Mouse (Mus musculus) gastrocnemius, postnatal 14 days (tissue): ENCODE results near the gene Slc13a2. TPM values are rescaled to one million over a fixed set of nuclear protein-coding genes. Genes with fewer than 3 reads are reported as not detected.

ENCODE experiments used
- DNase-seq: peaks from one replicate; pipeline ENCODE4 v3.0.0; 2021; ENCODE audit warnings: mixed read lengths
- intact Hi-C: fragments of 180-260 bp; cut with DNase I; formaldehyde crosslinking; loops from one replicate; pipeline ENCODE4 v1.15.1; 2025; ENCODE audit warnings: low total_unique reads
- total RNA-seq, 2 experiments: library from RNA; stranded (reverse); gene quantifications; 2 replicates each; pipeline ENCODE4 v1.2.3; 2021

Gene Slc13a2
- total RNA-seq, 2 experiments from 2014 or later, result not detected

DNA sequence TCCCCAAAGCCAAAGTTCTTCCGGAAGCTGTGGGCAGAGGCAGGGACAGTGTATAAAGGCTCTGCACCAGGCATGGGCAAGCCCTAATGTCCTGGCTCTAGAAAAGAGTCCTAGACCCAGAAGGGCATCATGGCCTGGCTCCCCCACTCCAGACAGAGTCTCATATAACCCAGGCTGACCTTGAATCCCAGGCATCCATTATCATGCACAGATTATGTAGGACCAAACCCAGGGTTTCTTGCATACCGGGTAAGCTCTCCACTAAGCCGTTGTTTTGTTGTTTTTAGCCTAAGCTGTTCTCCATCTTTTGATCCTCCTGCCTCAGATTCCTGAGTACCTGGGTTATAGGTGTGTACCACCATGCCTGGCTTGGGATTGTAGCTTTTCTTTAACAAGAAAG is 21.1 kb downstream of the Slc13a2 start:
- DNase-seq, result no peak
- intact Hi-C loops, result no loop called here

DNA sequence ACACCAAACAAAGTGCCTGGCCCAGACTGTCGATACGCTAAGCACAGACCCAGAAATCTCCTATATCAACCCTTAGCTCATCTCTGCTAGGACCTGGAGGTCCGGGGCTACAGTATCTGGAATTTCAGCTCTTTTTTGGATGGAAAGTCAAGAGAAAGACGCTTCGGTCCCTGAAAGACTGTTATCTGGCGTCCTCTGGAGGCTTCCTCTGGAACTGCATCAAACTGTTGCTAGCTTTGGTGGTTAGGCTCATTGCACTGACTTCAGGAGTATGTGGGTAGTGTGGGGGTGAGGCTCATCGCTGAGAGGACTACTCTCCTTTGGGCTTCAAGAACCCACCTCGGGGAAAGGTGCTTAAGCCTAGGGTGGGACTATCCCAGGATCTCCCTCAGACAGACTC is 22.3 kb downstream of the Slc13a2 start:
- intact Hi-C loops, result no loop called here
- peak; percentile 61 for DNase-seq

DNA sequence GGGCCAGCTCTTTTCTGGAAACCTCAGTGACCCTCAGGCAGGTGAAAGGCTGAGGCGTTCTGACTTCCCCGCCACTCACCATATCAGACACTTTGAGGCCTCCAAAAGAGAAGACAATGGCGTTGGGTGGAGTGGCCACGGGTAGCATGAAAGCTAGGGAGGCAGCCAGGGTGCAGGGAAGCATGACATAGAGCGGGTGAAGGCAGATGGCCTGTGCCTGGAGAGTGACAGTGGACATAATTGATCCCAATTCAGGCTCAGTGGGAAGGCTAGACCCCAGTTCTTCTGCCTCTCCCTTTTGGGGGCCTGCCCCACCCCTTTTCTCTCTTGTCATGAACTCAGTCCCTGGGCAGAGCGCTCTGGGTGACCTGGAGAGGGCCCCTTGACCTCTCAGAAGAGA is 23.8 kb downstream of the Slc13a2 start:
- DNase-seq, result no peak

DNA sequence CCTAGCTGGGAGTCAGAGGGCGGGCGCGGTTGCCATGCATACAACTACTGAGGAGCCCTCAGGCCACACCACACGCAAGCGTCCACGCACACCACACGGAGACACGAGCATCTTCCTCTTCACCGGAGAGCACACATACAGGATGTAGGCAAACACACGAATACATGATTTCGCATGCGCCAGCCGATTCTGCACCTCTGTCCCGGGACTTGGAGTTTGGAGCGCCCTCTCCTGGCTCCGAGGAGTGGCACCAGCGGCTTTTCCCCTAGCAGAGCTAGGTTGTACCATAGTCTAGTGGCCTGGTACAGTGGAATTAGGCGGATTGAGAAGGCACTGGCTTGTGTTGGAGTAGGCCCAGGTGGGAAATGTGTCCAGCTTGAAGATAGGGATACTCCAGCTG is 24.6 kb downstream of the Slc13a2 start:
- peak; percentile 76 for DNase-seq
- intact Hi-C loops, result no loop called here

More for the DNA sequence above, 23.8 kb downstream of the Slc13a2 start:
- intact Hi-C loops, result no loop called here

DNA sequence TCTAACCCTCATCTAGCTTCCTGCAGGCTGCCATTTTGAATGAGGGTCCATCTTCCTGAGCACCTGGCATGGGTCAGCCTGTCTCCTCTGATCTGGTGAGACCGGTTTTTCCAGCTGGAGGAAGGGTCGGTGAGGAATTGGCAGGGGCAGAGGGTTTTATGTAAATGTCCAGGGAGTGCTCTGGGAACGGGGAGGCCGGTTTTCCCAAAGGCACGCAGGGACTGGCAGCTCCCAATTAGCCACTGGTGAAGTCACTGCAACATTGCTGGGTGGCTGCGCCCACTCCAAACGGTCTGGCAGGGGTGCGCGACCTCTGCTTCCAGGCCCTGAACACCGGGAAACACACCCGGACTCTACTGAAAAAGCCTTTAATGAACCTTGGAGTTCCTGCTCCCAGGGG is 25.1 kb downstream of the Slc13a2 start:
- DNase-seq, result no peak
- intact Hi-C loops, result no loop called here

DNA sequence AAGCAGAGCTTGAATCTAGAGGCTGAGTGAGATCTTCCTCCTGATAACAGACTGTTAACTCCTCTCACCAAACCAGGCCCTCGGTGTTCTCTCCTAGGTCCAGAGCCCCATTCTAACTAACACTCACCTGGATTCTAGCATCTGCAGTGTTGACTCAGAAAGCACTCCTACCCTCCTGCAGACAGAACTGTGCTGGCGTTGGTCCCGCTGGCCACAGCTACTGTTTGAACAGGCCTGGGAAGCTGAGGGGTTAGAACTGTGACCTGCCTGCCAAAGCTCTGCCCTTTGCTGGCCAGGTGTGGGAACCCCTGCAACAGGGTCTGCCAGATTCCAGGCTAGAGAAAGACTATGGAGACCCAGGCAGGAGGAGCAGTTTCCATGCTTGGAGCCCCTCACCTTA is 29.3 kb downstream of the Slc13a2 start:
- intact Hi-C loops, result no loop called here
- no peak for DNase-seq

DNA sequence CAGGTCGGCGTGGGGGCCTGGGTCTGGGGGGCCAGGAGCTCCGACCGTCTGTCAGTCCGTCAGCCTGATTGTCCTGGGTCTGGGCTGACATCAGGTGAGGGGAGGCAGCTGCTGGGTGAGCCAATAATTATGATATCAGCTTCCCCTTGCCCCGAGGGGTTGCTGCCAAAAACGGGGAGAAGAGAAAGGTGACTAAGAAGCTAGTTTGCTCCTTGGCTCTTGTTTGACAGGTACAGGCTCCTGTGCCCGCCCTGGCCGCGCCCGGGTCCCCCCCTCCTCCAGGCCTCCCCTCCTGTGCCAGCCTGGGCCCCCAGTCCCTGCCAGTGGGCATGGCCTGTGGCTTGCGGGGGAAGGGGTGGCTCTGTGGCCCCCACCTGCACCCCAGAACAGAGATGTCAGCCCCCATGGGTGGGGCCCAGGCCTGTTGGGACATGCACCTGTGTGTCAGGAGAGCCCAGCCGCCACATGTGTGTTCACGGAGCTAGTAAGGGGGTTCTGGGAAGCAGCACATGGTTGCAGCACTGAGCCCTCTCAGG is 35.4 kb downstream of the Slc13a2 start, which contains the start of gene Foxn1:
TSS of gene Foxn1 (minus strand) at position 51 of the 536 bp plus-strand sequence.
- no peak for DNase-seq
- intact Hi-C loops, result no loop called here

DNA sequence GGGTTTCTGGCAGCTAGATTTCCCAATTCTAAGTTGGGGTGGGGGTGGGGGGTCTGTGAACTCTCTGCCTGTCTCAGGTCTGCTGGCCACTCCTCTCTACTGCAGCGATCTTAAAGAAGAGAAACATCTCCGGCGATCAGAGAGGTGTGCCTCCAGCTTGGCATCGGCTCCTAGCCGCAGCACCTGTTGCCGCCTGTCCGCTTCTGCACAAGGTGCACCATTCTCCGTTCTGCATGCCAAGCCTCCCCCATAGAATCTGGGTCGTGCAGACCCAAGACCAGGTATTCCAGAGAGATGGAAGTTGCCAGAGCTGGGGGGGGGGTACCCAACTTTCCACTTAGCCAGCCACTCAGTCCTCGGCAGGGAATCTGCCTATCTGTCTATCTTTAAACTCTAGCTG is 36.2 kb downstream of the Slc13a2 start:
- intact Hi-C loops, result no loop called here
- no peak for DNase-seq

DNA sequence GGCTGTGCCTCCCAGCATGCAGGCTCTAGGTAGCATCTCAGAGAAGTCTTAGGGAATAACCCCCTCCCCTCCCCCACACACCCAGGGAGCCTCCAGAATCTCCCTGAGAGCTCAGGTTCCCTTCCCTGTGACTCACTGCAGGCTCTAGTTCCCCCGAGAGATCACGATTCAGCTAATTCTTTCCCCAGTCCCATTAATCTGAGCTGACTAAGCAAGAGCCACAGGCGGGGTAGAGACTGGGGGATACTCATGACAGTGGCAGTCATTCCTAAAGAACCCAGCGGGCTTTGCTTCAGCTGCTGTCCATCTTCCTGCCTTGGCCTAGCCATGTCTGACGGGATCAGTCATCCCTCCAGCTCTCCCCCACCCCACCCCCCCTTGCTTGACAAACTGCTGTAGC is 39.3 kb downstream of the Slc13a2 start:
- intact Hi-C loops, result no loop called here
- no peak for DNase-seq

DNA sequence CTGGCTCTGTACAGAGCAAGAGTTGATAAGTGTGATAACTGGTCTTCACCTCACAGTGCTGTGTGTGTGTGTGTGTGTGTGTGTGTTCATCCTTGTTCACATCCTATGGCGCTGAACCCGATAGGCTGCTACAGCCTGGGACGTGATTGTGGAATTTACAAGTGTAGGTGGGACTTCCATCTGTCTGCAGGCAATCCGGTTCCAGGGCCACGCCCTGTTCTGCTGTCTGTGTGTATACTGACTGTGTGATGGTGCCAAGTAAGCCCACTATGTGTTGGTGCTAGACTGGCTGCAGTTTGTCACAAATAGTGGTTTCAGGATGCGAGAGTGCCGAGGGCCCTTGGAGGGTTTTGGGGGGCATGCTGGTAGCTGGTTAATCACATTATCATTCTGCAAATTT is 39.7 kb downstream of the Slc13a2 start:
- intact Hi-C loops, result no loop called here
- DNase-seq, result no peak

DNA sequence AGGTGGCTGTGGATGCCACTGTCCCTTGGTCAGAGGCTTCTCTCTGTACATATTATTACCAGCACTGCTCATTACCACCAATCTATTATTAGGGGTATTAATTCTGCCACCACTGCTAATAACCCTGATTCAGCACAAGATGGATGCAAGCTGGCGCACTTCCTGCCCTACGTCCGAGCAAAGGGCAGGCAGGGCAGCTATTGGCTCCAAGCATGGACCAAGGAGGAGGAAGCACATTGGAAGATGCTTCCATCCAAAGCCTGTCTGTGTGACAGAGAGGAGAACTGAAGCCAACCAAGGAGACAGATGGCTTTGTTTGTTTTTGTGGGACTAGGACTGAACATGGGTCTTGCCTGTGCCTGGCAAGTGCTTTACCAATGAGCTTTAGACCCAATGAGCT is 41.0 kb downstream of the Slc13a2 start:
- DNase-seq, result no peak
- intact Hi-C loops, result no loop called here

DNA sequence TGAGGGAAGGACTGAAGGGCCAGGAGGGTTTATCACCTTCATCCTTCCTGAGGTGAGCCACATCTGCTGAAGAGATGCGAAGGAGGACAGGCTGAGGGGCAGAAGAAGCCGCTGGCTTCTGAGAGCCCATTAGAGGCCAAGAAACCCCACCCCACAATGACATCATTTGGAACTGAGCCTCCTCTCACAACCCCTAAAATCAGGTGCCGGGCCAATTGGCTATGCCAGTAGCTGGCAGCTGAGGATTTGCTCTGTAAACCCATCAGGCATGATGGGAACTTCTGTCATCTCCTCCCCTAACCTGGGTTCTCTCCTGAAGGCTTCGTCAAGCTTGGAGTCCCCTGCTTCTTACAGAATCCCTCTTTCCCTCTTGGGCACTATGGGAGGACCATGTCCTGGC is 41.7 kb downstream of the Slc13a2 start:
- no peak for DNase-seq
- intact Hi-C loops, result no loop called here

DNA sequence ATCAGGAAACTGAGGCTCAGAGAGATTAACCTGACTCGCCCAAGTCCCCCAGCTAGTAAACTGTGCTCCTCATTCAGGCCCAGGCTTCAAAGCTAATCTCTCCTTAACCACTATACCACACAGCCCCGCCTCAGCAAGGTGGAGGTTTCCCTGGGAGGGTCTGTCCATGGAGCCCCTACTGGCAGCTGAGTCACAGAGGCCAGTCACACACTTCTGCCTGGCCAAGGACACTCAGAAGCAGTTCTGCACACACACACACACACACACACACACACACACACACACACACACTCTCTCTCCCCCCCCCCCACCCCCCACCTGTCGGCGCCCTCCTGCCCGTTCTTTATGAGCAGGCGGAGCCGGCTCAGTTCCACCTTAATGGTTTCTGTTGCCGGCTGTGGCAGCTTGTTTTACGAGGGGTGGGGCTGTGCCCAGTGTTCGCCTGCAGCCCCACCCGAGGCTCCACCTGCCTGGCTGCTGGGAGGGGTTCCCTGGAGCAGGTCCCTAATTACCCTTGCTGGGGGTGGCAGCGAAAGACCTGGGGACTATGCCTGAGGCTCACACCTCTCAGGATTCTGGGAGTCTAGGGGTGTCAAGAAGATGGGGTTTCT is 44.4 kb downstream of the Slc13a2 start:
- intact Hi-C loops, result no loop called here

DNA sequence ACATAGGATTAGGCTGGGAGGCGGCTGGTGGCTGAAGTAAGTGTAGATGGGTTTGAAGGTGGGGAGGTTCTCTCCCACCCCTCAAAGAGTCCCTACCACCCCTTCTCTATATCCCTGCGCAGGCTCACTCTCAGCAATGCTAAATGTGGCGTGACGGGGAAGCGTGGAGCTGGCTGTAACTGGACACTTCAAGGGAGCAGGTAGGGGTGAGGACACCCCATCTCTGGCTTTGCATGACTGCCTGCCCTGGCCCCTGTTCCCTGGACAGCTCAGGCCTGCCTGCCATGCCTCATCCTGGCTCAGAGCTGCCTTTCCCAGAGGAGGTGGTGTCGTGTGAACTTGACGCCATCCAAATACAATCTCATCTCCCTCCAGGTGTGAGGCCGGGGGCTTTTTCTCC is 47.9 kb downstream of the Slc13a2 start:
- intact Hi-C loops, result no loop called here
- DNase-seq, result no peak

More for the DNA sequence above, 44.4 kb downstream of the Slc13a2 start:
- no peak for DNase-seq

DNA sequence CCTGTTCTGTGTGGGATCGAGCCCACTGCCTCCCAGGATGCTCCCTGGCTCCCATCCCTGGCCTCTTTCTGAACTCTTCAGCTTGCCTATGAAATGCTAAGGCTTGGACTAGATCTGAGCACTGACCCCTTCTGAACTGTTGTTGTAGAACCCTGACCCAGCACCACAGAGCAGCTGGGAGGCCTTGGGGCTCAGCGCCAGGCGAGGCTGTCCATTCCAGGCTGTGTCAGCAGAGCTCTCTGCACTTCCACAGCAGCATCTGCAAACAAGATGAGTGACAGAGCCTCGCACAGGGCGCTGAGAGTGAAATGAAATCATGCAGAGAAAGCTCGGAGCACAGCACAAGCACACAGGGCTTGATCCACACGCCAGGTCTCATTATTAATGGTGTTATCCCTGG is 49.4 kb downstream of the Slc13a2 start:
- peak; percentile 67 for DNase-seq
- intact Hi-C loops, result no loop called here

DNA sequence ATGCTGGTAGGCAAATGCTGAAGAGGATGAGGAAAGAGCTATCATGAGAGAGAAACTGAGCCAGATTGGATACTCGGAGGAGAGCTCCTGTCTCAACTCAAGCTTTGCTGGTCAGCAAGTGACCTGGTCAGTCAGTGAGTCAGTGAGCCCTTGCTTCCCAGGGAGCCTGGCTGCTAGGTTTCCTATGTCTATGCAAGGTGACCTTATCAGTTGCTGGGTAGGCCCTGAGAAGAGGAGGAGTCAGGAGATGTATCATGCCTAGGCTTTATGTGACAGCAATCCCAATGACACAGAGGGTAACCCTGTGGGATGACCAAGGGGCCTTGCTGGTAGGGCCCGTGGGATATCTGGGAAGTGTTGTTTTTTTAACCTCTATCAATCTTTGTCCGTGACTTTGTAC is 49.9 kb downstream of the Slc13a2 start:
- intact Hi-C loops, result no loop called here
- DNase-seq, result no peak

DNA sequence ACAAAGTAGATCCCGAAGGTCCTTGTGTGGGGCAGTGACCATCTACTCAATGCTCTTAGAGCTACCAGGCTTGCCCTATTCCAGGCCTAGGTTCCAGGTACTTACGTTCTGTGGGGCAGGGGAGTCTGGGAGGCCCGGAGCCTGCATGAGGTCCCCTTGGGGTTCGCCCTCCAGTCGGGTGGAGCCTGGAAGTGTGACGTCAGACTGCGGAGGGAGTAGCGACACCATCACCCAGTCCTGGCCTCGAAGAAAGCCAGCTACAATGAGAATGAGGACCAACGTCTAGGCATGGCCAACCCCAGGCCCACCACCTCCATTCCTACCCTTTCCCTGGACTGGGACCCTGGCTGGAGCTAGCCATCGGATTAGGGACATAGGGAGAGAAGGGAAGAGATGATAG is 50.3 kb downstream of the Slc13a2 start:
- no peak for DNase-seq
- intact Hi-C loops, result no loop called here

DNA sequence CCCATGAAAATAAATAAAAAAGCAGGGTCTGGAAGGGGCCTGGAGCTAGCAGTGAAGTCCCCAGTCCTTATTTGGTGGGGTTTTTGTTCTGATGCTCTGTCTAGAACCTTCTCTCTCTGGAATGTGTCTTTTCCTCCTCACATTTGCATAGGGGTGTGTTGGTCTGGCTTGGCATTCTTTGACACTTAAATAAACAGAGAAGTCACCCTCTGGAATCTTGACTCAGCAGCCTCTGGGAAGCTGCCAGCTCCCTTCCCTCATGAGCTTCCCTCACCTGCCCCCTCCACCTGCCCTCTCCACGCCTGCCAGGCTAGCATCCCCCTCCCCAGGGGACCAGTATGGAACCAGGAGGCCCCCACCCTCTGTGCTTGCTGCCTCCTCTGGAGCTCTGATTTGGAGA is 51.6 kb downstream of the Slc13a2 start:
- DNase-seq, result no peak
- intact Hi-C loops, result no loop called here

DNA sequence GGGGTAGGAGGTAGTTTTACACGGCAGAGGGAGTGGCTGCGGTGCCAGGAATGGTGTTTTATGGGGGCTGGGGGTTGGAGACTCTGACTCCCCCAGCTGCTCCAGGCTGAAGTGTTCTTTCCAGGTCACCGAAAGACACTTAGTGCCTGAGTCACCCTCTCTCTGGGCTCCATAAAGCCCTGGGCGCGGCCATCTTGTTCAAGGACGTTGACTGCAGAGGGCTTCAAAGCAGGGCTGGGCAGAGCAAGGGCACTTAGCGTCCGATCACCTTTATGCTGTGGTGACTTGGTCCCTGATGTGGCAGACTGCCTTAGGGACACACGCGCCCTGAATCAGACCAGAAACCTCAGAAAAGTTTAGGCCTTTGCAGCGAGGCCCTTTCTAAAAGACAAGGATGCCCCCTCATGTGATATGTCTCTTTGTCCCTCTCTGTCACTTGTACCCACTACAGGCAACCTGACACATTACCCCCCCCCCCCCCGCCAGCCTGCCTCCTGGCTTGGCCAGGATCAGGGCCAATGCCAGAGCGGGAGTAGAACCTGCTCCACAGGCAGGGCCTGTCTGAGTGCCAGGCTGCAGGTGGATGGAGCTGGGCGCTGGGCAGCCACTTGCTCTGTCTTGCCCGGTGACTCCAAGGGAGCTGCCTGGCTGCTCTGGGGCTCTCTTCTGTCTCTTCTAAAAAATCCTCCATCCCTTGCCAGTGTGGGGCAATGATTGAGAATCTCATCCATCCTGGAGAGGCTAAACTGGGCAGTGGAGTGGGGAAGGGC is 54.4 kb downstream of the Slc13a2 start:
- no peak for DNase-seq
- intact Hi-C loops, result no loop called here

DNA sequence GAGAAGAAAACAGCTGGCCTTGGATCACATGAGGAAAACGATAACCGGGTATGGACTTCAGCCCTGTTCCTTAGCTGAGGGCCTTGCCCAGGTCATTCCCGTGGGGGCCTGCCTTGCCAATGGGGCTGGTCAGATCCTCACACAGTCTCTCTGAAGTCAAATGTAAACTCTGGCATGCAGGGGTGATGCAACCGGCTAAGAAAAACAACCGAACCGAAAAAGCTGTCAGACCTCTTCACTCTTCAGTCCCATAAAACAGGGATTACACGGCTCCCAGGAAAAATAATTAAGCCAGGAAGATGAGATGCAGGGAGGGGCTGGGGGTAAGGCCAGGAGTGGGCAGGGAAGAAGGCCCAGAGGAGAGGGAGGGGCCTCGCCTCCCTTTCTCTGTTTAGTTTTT is 57.9 kb downstream of the Slc13a2 start:
- no peak for DNase-seq
- intact Hi-C loops, result no loop called here

DNA sequence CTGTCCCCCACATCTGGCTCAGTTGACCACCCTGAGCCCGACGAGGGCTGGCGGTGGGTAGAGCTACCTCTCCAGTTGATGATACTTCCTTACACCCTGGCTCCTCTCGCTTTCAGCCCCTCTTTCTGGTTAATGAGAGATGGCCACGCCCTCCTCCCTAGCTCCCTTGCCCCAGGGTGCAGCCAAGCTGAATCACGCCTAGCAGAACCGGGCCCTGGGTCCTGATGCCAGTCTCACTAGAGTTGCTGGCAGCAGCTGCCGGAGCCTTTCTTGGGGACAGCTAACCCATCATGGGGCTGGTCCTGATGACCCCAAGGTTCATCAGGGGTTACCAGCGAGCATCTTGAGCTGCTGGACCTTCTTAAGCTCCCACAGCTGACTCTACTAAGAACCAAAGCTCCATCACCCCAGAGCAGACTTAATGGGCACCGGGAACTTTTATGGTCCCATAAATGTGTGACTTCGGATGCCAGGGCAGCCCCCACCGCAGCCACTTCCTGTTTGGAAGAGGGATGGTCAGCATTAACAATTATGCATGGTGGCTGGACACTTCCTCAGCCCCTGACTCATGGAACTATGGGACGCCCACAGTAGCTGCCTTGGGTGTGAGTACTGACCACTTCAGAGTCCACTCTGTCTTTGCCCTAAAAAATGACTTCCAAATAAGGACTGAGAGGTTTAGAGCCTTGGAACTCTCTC is 58.6 kb downstream of the Slc13a2 start:
- intact Hi-C loops, result no loop called here
- no peak for DNase-seq
